Mouse (Mus musculus): Measurements from ENCODE around the gene Cmtm7. TPM values are rescaled to one million over a fixed set of nuclear protein-coding genes. Genes with fewer than 3 reads are reported as not detected.

The Cmtm7 gene
- total and polyA plus RNA-seq, 2 experiments from 2014 or later = 89.6 to 145 TPM

GRCm38 (mm10) chr9:114787134-114787533, 5.5 kb upstream of the Cmtm7 start:
- Histone ChIP-seq H3K9ac (replicated peaks; ENCODE audit: low read depth, low read length) (no peak overlapping the region), H3K4me2 (ENCODE audit: low read depth, low read length) (no peak overlapping the region), H3K27me3 (ENCODE audit: control insufficient read depth, insufficient read depth, low read length) (no peaks in the 10 kb centered on the region), H3K4me1 (ENCODE audit: control insufficient read depth, insufficient read depth) (peaks cover under 1% of the 10 kb centered on the region; the same call in 1 of the 2 replicates), H3K9me3 (replicated peaks; ENCODE audit: control insufficient read depth, low read length) (0 out of 2 replicates have a peak, but pooled peaks cover 4% of the 10 kb centered on the region), H3K36me3 (replicated peaks; ENCODE audit: control insufficient read depth, insufficient read depth, low read length) (no peaks in the 10 kb centered on the region), H3K27ac (ENCODE audit: low read depth) (no peak overlapping the region), H3K4me3 (ENCODE audit: low read depth, low read length) (no peak overlapping the region)
- TF ChIP-seq EP300 (IDR thresholded peaks at IDR 0.05; ENCODE audit: low read depth) = no peak
- TF ChIP-seq CTCF (IDR thresholded peaks at IDR 0.05; ENCODE audit: low read depth) = no peak
- DNase-seq (ENCODE audit: low spot score) = no peak
- WGBS = 91% methylated on average over 5 of the region's 5 CpGs
- ATAC-seq (ENCODE audit: insufficient read depth, low read depth) = no peak

GRCm38 (mm10) chr9:114785432-114786125, 3.9 kb upstream of the Cmtm7 start:
- Histone ChIP-seq H3K27me3 (ENCODE audit: control insufficient read depth, insufficient read depth, low read length) (no peaks in the 10 kb centered on the region), H3K27ac (ENCODE audit: low read depth) (no peak overlapping the region), H3K36me3 (replicated peaks; ENCODE audit: control insufficient read depth, insufficient read depth, low read length) (no peaks in the 10 kb centered on the region), H3K4me2 (ENCODE audit: low read depth, low read length) (no peak overlapping the region), H3K9ac (replicated peaks; ENCODE audit: low read depth, low read length) (no peak overlapping the region), H3K9me3 (replicated peaks; ENCODE audit: control insufficient read depth, low read length) (0 out of 2 replicates have a peak, but pooled peaks cover 4% of the 10 kb centered on the region), H3K4me3 (ENCODE audit: low read depth, low read length) (no peak overlapping the region), H3K4me1 (ENCODE audit: control insufficient read depth, insufficient read depth) (peaks cover 3% of the 10 kb centered on the region; the same call in 1 of the 2 replicates)
- ATAC-seq (ENCODE audit: insufficient read depth, low read depth) = no peak
- TF ChIP-seq EP300 (IDR thresholded peaks at IDR 0.05; ENCODE audit: low read depth) (no peak), CTCF (IDR thresholded peaks at IDR 0.05; ENCODE audit: low read depth) (no peak)
- 24% methylated on average over 16 of the region's 16 CpGs for WGBS
- DNase-seq (ENCODE audit: low spot score) = no peak

- Histone ChIP-seq H3K27ac (ENCODE audit: low read depth) (peak overlapping the region; percentile 84), H3K9ac (replicated peaks; ENCODE audit: low read depth, low read length) (peak overlapping the region; percentile 79), H3K36me3 (replicated peaks; ENCODE audit: control insufficient read depth, insufficient read depth, low read length) (no peaks in the 10 kb centered on the region), H3K4me2 (ENCODE audit: low read depth, low read length) (peak overlapping the region; percentile 97), H3K4me1 (ENCODE audit: control insufficient read depth, insufficient read depth) (peaks cover 9% of the 10 kb centered on the region; the same call in 1 of the 2 replicates), H3K4me3 (ENCODE audit: low read depth, low read length) (peak overlapping the region; percentile 61), H3K27me3 (ENCODE audit: control insufficient read depth, insufficient read depth, low read length) (no peaks in the 10 kb centered on the region), H3K9me3 (replicated peaks; ENCODE audit: control insufficient read depth, low read length) (no peaks in the 10 kb centered on the region)
- 1% methylated on average over 38 of the region's 38 CpGs for WGBS
- no peak for DNase-seq (ENCODE audit: low spot score)
- ATAC-seq (ENCODE audit: insufficient read depth, low read depth) = peak; percentile 40
- TF ChIP-seq CTCF (IDR thresholded peaks at IDR 0.05; ENCODE audit: low read depth) (no peak), EP300 (IDR thresholded peaks at IDR 0.05; ENCODE audit: low read depth) (no peak)
Measured at GRCm38 (mm10) chr9:114780746-114781525, 720 bp downstream of the Cmtm7 start.

- ATAC-seq (ENCODE audit: insufficient read depth, low read depth) (0 out of 2 replicates have a peak, but pooled peaks have one; percentile 6), DNase-seq (ENCODE audit: low spot score) (peak; percentile 43)
- whole genome bisulfite sequencing = 21% methylated on average over 23 of the region's 23 CpGs
Measured at GRCm38 (mm10) chr9:114779984-114780745, 1.5 kb downstream of the Cmtm7 start.

GRCm38 (mm10) chr9:114778877-114779276, 2.8 kb downstream of the Cmtm7 start:
- WGBS = 87% methylated on average over 7 of the region's 7 CpGs
- H3K4me3 ChIP-seq (ENCODE audit: low read depth, low read length) = no peak overlapping the region
- no peak overlapping the region for H3K9ac ChIP-seq (replicated peaks; ENCODE audit: low read depth, low read length)
- DNase-seq (ENCODE audit: low spot score) (no peak), ATAC-seq (ENCODE audit: insufficient read depth, low read depth) (no peak)
- no peak overlapping the region for H3K4me2 ChIP-seq (ENCODE audit: low read depth, low read length)
- H3K27ac ChIP-seq (ENCODE audit: low read depth) = no peak overlapping the region
- H3K27me3 ChIP-seq (ENCODE audit: control insufficient read depth, insufficient read depth, low read length) = no peaks in the 10 kb centered on the region
- H3K4me1 ChIP-seq (ENCODE audit: control insufficient read depth, insufficient read depth) = peaks cover 9% of the 10 kb centered on the region; the same call in 1 of the 2 replicates
- TF ChIP-seq CTCF (IDR thresholded peaks at IDR 0.05; ENCODE audit: low read depth) (no peak), EP300 (IDR thresholded peaks at IDR 0.05; ENCODE audit: low read depth) (no peak)
- no peaks in the 10 kb centered on the region for H3K9me3 ChIP-seq (replicated peaks; ENCODE audit: control insufficient read depth, low read length)
- H3K36me3 ChIP-seq (replicated peaks; ENCODE audit: control insufficient read depth, insufficient read depth, low read length) = no peaks in the 10 kb centered on the region

More at GRCm38 (mm10) chr9:114779984-114780745, 1.5 kb downstream of the Cmtm7 start:
- H3K4me1 ChIP-seq (ENCODE audit: control insufficient read depth, insufficient read depth) = peaks cover 9% of the 10 kb centered on the region; the same call in 1 of the 2 replicates
- H3K4me3 ChIP-seq (ENCODE audit: low read depth, low read length) = peak overlapping the region; percentile 61
- no peak for TF ChIP-seq EP300 (IDR thresholded peaks at IDR 0.05; ENCODE audit: low read depth)
- no peak for TF ChIP-seq CTCF (IDR thresholded peaks at IDR 0.05; ENCODE audit: low read depth)
- H3K9me3 ChIP-seq (replicated peaks; ENCODE audit: control insufficient read depth, low read length) = no peaks in the 10 kb centered on the region
- no peaks in the 10 kb centered on the region for H3K36me3 ChIP-seq (replicated peaks; ENCODE audit: control insufficient read depth, insufficient read depth, low read length)
- H3K4me2 ChIP-seq (ENCODE audit: low read depth, low read length) = peak overlapping the region; percentile 97
- H3K9ac ChIP-seq (replicated peaks; ENCODE audit: low read depth, low read length) = peak overlapping the region; percentile 79
- H3K27me3 ChIP-seq (ENCODE audit: control insufficient read depth, insufficient read depth, low read length) = no peaks in the 10 kb centered on the region
- H3K27ac ChIP-seq (ENCODE audit: low read depth) = peak overlapping the region; percentile 84

Data from heart, postnatal 0 days (tissue).